Mouse (Mus musculus): Measurements from ENCODE around the gene Hoxd12. TPM values are rescaled to one million over a fixed set of nuclear protein-coding genes. Genes with fewer than 3 reads are reported as not detected.

Hoxd12 gene
- polyA plus RNA-seq, 1 experiment from 2014 or later, result 1.1 TPM

DNA sequence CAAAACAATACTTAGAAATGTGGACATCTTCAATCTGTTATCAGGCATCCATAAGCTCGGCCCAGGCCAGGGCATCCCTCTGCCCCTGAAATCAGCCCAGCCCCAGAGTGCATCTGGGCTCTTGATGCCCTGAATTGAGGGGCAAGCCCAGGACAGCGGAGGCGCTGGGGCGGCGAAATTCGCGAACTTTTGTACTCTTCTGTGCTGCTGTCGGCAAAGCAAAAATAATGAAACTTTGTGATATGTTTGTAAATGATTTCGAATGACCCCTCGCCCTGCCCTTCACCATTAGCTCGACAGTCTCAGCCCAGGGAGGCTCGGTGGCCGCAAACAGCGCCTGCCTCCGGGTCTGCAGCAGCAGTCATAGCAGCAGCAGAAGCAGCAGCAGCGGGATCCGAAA, 50.4 kb downstream of the Hoxd12 start:
- Histone ChIP-seq H3K36me3 (no peaks in the 10 kb centered on the region), H3K4me3 (replicated peaks) (no peak overlapping the region), H3K27ac (no peak overlapping the region), H3K9ac (no peak overlapping the region), H3K9me3 (no peaks in the 10 kb centered on the region), H3K4me2 (replicated peaks) (no peak overlapping the region), H3K4me1 (replicated peaks) (peaks cover 22% of the 10 kb centered on the region), H3K27me3 (replicated peaks) (peaks cover 65% of the 10 kb centered on the region)
- WGBS, result 41% methylated on average over 17 of the region's 17 CpGs
- ATAC-seq, result no peak

GRCm38 (mm10) chr2:74726551-74726950, 51.7 kb downstream of the Hoxd12 start, which contains the start of gene Gm28230:
Gm28230 (plus strand) TSS chr2:74726728.
- Histone ChIP-seq H3K27me3 (replicated peaks) (peaks cover 73% of the 10 kb centered on the region), H3K4me1 (replicated peaks) (peaks cover 22% of the 10 kb centered on the region), H3K9me3 (no peaks in the 10 kb centered on the region), H3K27ac (peak within 1 kb of the TSS; percentile 40; the same call in 1 of the 2 replicates), H3K9ac (peak within 1 kb of the TSS; percentile 37), H3K4me3 (replicated peaks) (peak within 1 kb of the TSS; percentile 32), H3K4me2 (replicated peaks) (peak within 1 kb of the TSS; percentile 50), H3K36me3 (no peaks in the 10 kb centered on the region)
- WGBS, result 50% methylated on average over 5 of the region's 5 CpGs
- ATAC-seq, result no peak

- 17% methylated on average over 43 of the region's 43 CpGs for WGBS
- Histone ChIP-seq H3K9ac (peak overlapping the region; percentile 37), H3K27ac (peak overlapping the region; percentile 40; the same call in 1 of the 2 replicates), H3K4me1 (replicated peaks) (peaks cover 19% of the 10 kb centered on the region), H3K4me2 (replicated peaks) (peak overlapping the region; percentile 50), H3K27me3 (replicated peaks) (peaks cover 78% of the 10 kb centered on the region), H3K4me3 (replicated peaks) (peak overlapping the region; percentile 32), H3K9me3 (no peaks in the 10 kb centered on the region), H3K36me3 (no peaks in the 10 kb centered on the region)
- peak; percentile 22; the same call in 1 of the 2 replicates for ATAC-seq
These were observed 52.3 kb downstream of the Hoxd12 start for GRCm38 (mm10) chr2:74726973-74727639.

MicroRNAs encoded within 50 kb of the gene (microRNA counts, 519-probe panel; counts per million panel counts)
- 3,456 counts per million, percentile 85 among the panel's probes with 10 or more counts for microRNA mmu-miR-10b

Other genes starting within 250 kb of the Hoxd12 start
- 19.0 and 25.7 TPM in 2 replicates for gene Lnpk, start 95.6 kb upstream of the Hoxd12 start, polyA plus RNA-seq (2015; fragmentation: Nextera tagmentation; extraction: Ambion mirVana)
- gene Evx2, start 15.5 kb upstream of the Hoxd12 start, polyA plus RNA-seq (2015; fragmentation: Nextera tagmentation; extraction: Ambion mirVana), result 0.04 TPM in 1 of 2 replicates, not detected in the other
- gene Hoxd13, start 6.7 kb upstream of the Hoxd12 start, polyA plus RNA-seq (2015; fragmentation: Nextera tagmentation; extraction: Ambion mirVana), result 0.67 and 0.77 TPM in 2 replicates
- gene Hoxd11, start 4.5 kb downstream of the Hoxd12 start, polyA plus RNA-seq (2015; fragmentation: Nextera tagmentation; extraction: Ambion mirVana), result 1.2 and 2.3 TPM in 2 replicates
- gene Hoxd10, start 16.9 kb downstream of the Hoxd12 start, polyA plus RNA-seq (2015; fragmentation: Nextera tagmentation; extraction: Ambion mirVana), result 4.8 and 7.9 TPM in 2 replicates
- gene Hoxd9, start 22.7 kb downstream of the Hoxd12 start, polyA plus RNA-seq (2015; fragmentation: Nextera tagmentation; extraction: Ambion mirVana), result 4.4 and 5.9 TPM in 2 replicates
- 4.2 and 5.1 TPM in 2 replicates for gene Hoxd8, start 29.6 kb downstream of the Hoxd12 start, polyA plus RNA-seq (2015; fragmentation: Nextera tagmentation; extraction: Ambion mirVana)
- gene Hoxd3, start 36.9 kb downstream of the Hoxd12 start, polyA plus RNA-seq (2015; fragmentation: Nextera tagmentation; extraction: Ambion mirVana), result 18.8 and 19.2 TPM in 2 replicates
- gene Hoxd4, start 36.9 kb downstream of the Hoxd12 start, polyA plus RNA-seq (2015; fragmentation: Nextera tagmentation; extraction: Ambion mirVana), result 1.2 and 1.6 TPM in 2 replicates
- 0.55 and 0.73 TPM in 2 replicates for gene Gm28230, start 51.7 kb downstream of the Hoxd12 start, polyA plus RNA-seq (2015; fragmentation: Nextera tagmentation; extraction: Ambion mirVana)
- 0.09 and 0.10 TPM in 2 replicates for gene Hoxd1, start 88.0 kb downstream of the Hoxd12 start, polyA plus RNA-seq (2015; fragmentation: Nextera tagmentation; extraction: Ambion mirVana)
- 112 and 126 TPM in 2 replicates for gene Mtx2, start 150.8 kb downstream of the Hoxd12 start, polyA plus RNA-seq (2015; fragmentation: Nextera tagmentation; extraction: Ambion mirVana)